Mouse (Mus musculus): ENCODE measurements around the gene Gm26897.

GRCm38 (mm10) chr5:111772127-111772526, 38.4 kb downstream of the Gm26897 start:
- TF ChIP-seq CTCF (IDR thresholded peaks at IDR 0.05; ENCODE audit: low read depth, low read length): no peak
- no peak for TF ChIP-seq POLR2A (IDR thresholded peaks at IDR 0.05; ENCODE audit: borderline replicate concordance, low read depth, low read length)
